Comparison of ENCODE assay signal across 9 mouse cellular contexts in genomic region chr2:161177355-161178021, GRCm38 (mm10).
A peak's percentile ranks its signal among the peaks of the same experiment; 100 is the strongest.
DNase-seq lines count a peak whose midpoint lies in the region; ATAC-seq lines count a peak whose summit lies in the region.
"Had no signal": no experiment of that assay in that cellular context is flagged by ENCODE, and none has a peak within 500 bp of the region (broad histone marks: within the 10 kb centered on the region; RNA-seq: fewer than 3 reads in every experiment).

No protein-coding gene starts in this region.

- H3K27ac ChIP-seq in brown adipose tissue, adult 24 weeks (replicated peaks; ENCODE audit: low read depth, low read length), result no peak overlapping the region
- peak overlapping the region; percentile 59; the same call in 1 of the 2 replicates for H3K27ac ChIP-seq in forebrain, embryonic 13.5 days
- H3K27ac ChIP-seq in heart, embryonic 16.5 days (ENCODE audit: low read length), result no peak overlapping the region
- H3K27ac ChIP-seq in liver, embryonic 11.5 days (ENCODE audit: low read depth, low read length), result no peak overlapping the region

- 1% methylated on average over 20 of the region's 20 CpGs for WGBS in forebrain, embryonic 13.5 days
- 3% methylated on average over 20 of the region's 20 CpGs for WGBS in heart, embryonic 16.5 days
- 3% methylated on average over 20 of the region's 20 CpGs for WGBS in liver, embryonic 11.5 days

- no peaks in the 10 kb centered on the region for H3K36me3 ChIP-seq in forebrain, embryonic 13.5 days (ENCODE audit: poor library complexity, severe bottlenecking)
- no peaks in the 10 kb centered on the region for H3K36me3 ChIP-seq in heart, embryonic 16.5 days (ENCODE audit: control insufficient read depth, insufficient read depth)
- no peaks in the 10 kb centered on the region for H3K36me3 ChIP-seq in liver, embryonic 11.5 days (ENCODE audit: control insufficient read depth, insufficient read depth, low read length)
- H3K36me3 ChIP-seq: G1E had no signal

- peak; percentile 55 for DNase-seq in CD4-positive, CD25-positive, alpha-beta regulatory T cell, adult 2 months (ENCODE audit: low read depth, low spot score)
- DNase-seq in kidney, postnatal 14 days, result peak; percentile 86
- DNase-seq in liver, embryonic 11.5 days (ENCODE audit: low spot score), result peak; percentile 60
- peak; percentile 32 to 45 for DNase-seq in natural killer cell, adult 2 months (ENCODE audit: low spot score in 2 of 2)
- DNase-seq in telencephalon, adult 2 months (ENCODE audit: low read depth, low spot score), result peak; percentile 83

- H3K4me2 ChIP-seq in forebrain, embryonic 13.5 days, result peak overlapping the region; percentile 66
- peak overlapping the region; percentile 64 for H3K4me2 ChIP-seq in heart, embryonic 16.5 days (ENCODE audit: low read depth, low read length)
- peak overlapping the region; percentile 47 for H3K4me2 ChIP-seq in liver, embryonic 11.5 days

- no peaks in the 10 kb centered on the region for H3K9me3 ChIP-seq in forebrain, embryonic 13.5 days (replicated peaks)
- H3K9me3 ChIP-seq in heart, embryonic 16.5 days (replicated peaks; ENCODE audit: control insufficient read depth, low read length), result no peaks in the 10 kb centered on the region
- no peaks in the 10 kb centered on the region for H3K9me3 ChIP-seq in liver, embryonic 11.5 days (ENCODE audit: control insufficient read depth, low read length)

- peak overlapping the region; percentile 57 for H3K4me3 ChIP-seq in brown adipose tissue, adult 24 weeks (ENCODE audit: insufficient read depth, low read depth, low read length)
- peak overlapping the region; percentile 51 for H3K4me3 ChIP-seq in forebrain, embryonic 13.5 days
- H3K4me3 ChIP-seq in heart, embryonic 16.5 days (ENCODE audit: low read length), result peak overlapping the region; percentile 54
- peak overlapping the region; percentile 24 for H3K4me3 ChIP-seq in liver, embryonic 11.5 days (ENCODE audit: low read depth, low read length)

- peak; percentile 86 for ATAC-seq in forebrain, embryonic 13.5 days
- ATAC-seq in heart, embryonic 16.5 days (replicated peaks; ENCODE audit: extremely low read depth, insufficient read depth, low FRiP score), result peak; percentile 63
- ATAC-seq in liver, embryonic 11.5 days (replicated peaks; ENCODE audit: low FRiP score), result peak; percentile 45; the same call in 1 of the 2 replicates

- H3K27me3 ChIP-seq in forebrain, embryonic 13.5 days, result no peaks in the 10 kb centered on the region
- H3K27me3 ChIP-seq in heart, embryonic 16.5 days (ENCODE audit: control insufficient read depth, insufficient read depth, low read length), result no peaks in the 10 kb centered on the region
- H3K27me3 ChIP-seq in liver, embryonic 11.5 days (replicated peaks; ENCODE audit: control insufficient read depth, insufficient read depth, low read length), result no peaks in the 10 kb centered on the region

- no peaks in the 10 kb centered on the region for H3K4me1 ChIP-seq in brown adipose tissue, adult 24 weeks (ENCODE audit: control insufficient read depth, insufficient read depth, insufficient read length, low read length)
- H3K4me1 ChIP-seq in forebrain, embryonic 13.5 days, result 0 out of 2 replicates have a peak, but pooled peaks cover 3% of the 10 kb centered on the region
- no peaks in the 10 kb centered on the region for H3K4me1 ChIP-seq in heart, embryonic 16.5 days (ENCODE audit: control insufficient read depth, insufficient read depth, low read length)
- no peaks in the 10 kb centered on the region for H3K4me1 ChIP-seq in liver, embryonic 11.5 days (replicated peaks; ENCODE audit: control insufficient read depth, insufficient read depth, low read length)

- H3K9ac ChIP-seq in forebrain, embryonic 13.5 days, result peak overlapping the region; percentile 60
- peak overlapping the region; percentile 30 for H3K9ac ChIP-seq in heart, embryonic 16.5 days (ENCODE audit: low read length)
- H3K9ac ChIP-seq in liver, embryonic 11.5 days (ENCODE audit: low read depth, low read length), result no peak overlapping the region
